Mouse (Mus musculus): ENCODE measurements at regions not wholly inside any gene's neighbourhood (a gene's known extent, or its start where the extent isn't known, plus 50 kb on each side); places are given as distances from the start of the nearest gene placed in this dataset.

- TF ChIP-seq POLR2A (IDR thresholded peaks at IDR 0.05; ENCODE audit: control insufficient read depth, extremely low read depth, insufficient read depth, low read length, poor library complexity) (no peak), CTCF (IDR thresholded peaks at IDR 0.05; ENCODE audit: borderline replicate concordance, control insufficient read depth, extremely low read depth, insufficient read depth, low read length, poor library complexity) (no peak)
Measured at GRCm38 (mm10) chr3:127987583-127987982, 91.5 kb upstream of the Fam241a start.

Data from thymus, adult 2 months (tissue).